Mouse (Mus musculus) right cerebral cortex, postnatal 10 days (tissue): Measurements from ENCODE around the gene Tufm.
"Not testable (repeated sequence)": the region's sequence is repeated elsewhere in the genome, so short reads cannot be mapped to it uniquely, and the experiment has no call there.

Experiments used
- DNase-seq, 2 experiments: peaks; one replicate each; pipeline ENCODE4 v3.0.0; 2021; ENCODE audit warnings: low spot score in 2 of 2

The Tufm gene

GRCm38 (mm10) chr7:126465246-126466030, 21.7 kb upstream of the Tufm start:
- no peak for DNase-seq

- DNase-seq, result no peak
Observed at GRCm38 (mm10) chr7:126466116-126466515, 21.0 kb upstream of the Tufm start.

- DNase-seq, result no peak
Observed at GRCm38 (mm10) chr7:126466707-126467106, 20.5 kb upstream of the Tufm start.

- DNase-seq, result no peak
Observed at GRCm38 (mm10) chr7:126467271-126467670, 19.9 kb upstream of the Tufm start.

- DNase-seq, result no peak
Observed at GRCm38 (mm10) chr7:126467834-126468627, 19.1 kb upstream of the Tufm start.

DNA sequence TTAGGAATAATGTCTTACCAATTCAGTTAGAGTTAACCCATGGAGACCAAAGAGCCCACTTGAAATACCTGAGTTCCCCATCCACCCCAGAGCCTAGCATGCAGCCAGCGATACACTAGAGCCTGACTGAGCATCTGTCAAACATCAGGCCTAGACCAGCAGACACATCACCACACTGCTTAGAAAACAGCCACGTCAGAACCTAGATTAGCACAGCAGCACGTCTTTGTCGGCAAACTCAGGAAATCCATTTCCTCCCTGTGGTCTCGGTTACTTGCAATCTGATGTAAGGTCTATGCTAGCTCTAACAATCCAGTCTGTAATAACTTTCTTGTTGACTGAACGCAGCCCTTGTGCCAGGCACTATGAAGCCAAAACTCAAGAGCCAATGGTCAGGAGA, 17.1 kb upstream of the Tufm start:
- no peak for DNase-seq

DNA sequence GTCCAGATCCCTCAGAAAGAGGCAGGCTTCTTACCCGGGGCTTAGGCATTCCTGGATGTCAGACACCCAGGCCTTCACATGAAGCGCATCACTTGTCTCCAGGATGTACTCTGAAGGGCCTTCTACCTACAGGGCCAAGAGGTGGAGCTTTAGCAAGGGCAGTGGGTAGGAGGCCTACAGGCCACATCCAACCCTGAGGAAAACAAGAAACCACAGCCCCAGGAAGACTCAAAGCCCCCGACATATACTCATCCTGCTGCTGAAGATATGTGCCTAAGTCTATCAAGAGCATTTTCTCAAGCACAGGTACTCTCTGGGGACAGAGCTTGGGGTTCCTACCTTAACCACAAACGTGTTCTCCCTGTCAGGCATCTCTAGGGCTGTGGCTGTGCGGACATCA, 15.8 kb upstream of the Tufm start:
- no peak for DNase-seq

DNA sequence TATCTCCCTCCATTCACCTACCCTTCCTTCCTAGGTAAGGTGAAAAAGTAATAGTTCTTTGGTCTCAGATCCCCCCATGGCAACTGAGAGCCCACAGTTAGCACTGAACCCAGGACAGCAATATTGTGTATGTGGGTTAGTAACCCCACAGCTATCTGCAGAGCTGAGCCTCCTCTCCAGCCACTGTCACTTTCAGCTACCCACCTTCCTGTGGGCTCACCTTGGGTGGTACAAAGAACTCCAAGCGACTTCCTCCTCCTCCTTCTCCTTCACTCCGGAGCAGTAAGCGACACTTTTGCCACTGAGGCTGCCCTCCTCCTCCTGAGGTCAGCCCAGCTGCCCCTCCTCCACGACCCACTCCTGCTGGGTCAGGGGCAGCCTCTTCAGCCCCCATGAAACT, 15.3 kb upstream of the Tufm start:
- DNase-seq, result no peak

DNA sequence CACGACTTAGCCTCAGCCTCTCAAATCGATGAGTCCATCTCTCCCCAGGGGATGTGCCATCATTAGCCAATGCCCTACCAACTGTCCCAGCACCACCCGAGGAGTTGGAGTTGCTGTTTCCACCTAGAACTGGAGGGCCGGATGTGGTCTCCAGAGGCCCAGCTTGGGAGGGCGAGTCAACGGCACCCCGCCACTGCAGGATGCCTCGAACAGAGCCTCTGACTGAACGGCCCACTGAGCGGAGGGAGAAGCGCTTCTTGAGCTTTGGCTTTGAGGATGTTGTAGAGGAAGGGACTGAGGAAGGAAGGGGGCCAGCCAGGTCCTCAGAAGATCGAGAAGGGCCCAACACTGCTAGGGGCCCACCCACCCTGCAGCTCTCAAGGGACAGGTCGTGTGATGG, 14.9 kb upstream of the Tufm start:
- no peak for DNase-seq

DNA sequence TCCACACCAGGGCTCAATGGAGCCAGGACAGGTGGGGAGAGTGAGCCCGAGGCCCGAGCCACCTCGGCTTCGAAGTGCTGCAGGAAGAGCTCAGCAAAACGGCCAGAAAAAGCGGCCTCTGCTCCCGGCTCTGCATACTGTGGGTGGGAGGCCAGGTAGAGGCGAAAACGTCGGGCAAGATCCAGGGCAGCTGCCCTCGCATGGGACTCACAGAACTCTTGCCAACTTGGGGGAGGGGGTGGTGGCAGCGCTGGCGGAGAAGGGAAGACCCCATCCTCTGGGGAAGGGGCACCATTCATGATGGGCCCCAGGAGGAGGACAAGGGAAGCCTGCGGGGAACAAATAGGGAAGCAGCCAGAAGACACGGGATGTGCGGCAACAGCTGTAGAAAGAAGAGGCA, 14.4 kb upstream of the Tufm start:
- DNase-seq, result no peak

- no peak for DNase-seq
Observed at GRCm38 (mm10) chr7:126473470-126474086, 13.6 kb upstream of the Tufm start.

- DNase-seq, result no peak
Observed at GRCm38 (mm10) chr7:126474486-126474955, 12.6 kb upstream of the Tufm start.

DNA sequence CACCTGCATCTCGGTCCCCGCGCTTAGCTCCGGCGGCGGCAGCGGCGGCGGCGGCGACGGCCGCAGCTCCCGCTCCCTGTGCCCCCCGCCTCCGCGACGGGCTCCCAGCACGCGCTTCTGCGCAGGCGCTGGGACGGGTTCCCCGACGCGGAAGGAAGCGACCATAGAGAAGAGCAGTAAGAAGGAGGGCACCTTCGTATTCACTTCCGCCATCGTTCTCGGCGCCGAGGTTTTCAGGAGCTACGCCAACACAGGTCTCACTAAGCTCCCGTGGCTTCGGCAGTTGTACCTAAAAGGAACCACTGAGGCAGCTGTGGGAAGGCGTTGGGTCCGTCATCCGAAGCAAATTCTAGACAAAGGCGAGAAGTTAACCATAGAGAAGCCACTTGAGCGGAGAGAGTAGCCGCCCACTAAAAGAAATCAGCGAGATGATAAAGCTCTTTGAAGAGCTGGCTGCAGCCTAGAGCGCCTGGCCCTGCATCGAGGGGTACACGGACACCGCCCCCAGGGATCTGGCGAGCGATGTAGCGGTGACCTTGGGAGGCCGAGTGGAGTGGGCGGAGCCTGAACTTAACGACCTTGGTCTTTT, 12.1 kb upstream of the Tufm start, which contains the start of gene Sh2b1:
Gene Sh2b1 (minus strand): TSS at position 432 of the 589 bp plus-strand sequence.
- DNase-seq, result peak; percentile 94 to 95

DNA sequence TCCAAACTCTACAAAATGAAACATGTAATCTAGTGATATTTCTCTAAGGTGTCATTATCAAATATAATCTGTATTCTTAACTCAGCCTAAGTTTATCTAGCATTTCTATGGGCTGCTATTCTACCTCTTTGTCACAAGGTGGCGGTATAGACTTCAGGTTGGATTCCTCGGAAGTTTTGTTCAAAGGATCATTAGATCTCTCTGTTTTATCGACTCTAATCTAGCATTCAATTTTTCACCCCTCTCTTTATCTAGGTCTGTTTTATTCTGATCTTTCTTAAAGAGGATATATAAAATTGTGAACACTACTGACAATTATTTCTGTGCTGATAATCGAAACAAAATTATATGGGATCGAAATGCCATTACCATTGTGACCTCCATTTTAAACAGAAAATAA, 5.5 kb upstream of the Tufm start:
- DNase-seq, result no peak

DNA sequence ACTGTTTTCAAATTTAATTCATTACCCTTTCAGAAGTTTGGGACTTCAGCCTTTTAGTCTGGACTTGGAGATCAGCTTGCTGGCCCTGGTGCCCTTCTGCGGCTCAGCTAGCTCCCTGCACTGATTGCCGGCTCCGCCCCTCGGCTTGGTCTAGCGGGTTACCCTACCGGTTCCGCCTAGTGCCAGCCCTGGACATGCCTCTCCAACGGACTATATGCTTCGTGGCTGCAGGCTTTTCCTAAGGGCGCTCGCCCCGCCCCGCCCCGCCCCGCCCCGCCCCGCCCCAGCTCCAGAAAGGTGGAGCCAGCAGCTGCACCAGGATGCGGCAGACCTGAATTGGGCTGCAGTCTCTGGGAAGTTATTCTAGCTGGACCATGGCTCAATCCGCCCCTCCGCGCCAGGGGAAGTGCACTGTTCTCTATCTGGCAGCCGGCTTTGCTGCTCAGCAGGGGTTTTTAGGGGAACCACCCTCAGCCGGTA, 4.7 kb upstream of the Tufm start:
- DNase-seq, result peak in 1 of 2 experiments; percentile 79

DNA sequence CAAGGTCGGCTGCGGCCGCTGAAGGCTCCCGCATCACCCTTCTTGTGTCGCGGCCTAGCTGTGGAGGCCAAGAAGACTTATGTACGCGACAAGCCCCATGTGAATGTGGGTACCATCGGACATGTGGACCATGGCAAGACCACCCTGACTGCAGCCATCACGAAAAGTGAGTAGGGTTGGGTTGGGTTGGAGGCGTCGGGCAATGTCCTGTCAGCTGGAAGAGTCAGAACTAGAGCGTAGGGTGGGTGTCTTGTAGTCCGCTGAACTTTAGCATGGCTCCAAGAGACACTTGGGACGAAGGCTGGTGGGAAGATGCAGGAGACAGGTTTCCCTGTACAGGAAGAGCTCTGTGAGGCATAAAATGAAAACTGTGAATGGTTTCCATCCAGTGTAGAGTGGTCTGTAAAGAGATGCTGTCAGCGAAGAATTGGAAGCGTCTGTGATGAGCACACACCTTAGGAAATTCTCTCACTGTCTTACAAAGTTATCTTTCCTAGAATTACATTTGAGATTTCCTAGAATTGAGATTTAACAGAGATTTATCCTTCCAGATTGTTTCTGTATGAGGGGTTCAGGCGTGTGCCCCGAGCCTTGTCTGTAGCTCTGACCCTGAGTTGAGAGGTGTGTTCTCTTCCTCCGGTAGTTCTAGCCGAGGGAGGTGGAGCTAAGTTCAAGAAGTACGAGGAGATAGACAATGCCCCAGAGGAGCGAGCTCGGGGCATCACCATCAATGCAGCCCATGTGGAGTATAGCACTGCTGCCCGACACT, 640 bp downstream of the Tufm start:
- not testable (repeated sequence) for DNase-seq

GRCm38 (mm10) chr7:126491005-126491404, 3.8 kb downstream of the Tufm start:
- DNase-seq, result no peak

DNA sequence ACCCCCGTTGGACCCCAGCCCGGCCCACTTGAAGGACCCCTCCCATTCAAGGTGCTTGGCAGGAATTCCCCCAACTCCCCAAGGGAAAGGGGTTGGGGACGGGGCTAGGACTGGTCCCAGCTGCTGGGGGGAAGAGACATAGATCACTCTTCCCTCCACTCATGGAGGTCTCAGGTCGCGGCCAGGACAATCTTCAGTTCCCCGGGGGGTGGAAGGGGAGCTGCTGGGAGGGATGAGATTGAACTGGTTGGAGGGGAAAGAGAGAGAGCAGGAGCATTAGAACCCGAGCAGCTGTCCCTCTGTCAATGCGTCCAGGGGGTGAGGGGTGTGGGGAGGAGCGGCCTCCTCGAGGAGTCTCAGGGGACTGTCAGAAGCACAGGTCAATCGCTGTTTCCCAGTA, 4.8 kb downstream of the Tufm start:
- DNase-seq, result no peak

DNA sequence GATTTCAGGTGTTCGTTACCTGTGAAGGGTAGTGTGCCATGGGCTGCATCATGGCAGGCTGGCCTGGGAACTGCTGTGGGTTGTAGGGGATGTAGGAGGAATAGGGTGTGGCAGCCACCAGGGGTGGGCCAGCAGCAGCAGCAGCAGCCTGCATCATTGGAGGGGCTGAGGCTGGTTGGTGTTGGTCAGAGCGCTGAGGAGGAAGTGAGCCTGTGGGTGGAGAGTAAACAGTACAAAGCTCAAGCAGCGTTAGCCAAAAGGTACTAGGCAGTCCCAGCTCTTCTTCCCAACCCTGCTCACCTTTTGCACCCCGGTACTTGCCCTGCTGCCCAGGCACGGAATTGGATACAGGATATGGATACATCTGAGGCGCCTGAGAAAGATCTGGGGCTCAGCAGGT, 7.0 kb downstream of the Tufm start:
- no peak for DNase-seq

DNA sequence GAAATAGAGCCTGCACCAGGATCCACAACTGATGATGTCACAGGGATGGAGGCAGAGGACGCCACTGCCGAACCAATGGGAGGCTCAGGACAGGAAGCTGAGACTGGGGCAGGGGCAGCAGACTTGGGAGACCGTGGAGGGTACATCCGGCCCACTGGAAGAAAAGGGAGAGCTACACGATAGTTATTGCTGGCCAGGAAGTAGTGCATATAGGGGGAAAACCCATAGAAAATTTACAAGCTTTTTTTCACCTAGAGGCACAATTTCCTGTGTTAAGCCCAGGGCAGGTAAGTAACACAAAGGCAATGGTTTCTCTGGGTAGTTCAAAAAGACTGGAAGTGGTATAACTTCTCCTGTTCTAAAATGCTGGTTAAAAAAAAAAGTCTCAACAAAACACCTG, 9.3 kb downstream of the Tufm start:
- no peak for DNase-seq

DNA sequence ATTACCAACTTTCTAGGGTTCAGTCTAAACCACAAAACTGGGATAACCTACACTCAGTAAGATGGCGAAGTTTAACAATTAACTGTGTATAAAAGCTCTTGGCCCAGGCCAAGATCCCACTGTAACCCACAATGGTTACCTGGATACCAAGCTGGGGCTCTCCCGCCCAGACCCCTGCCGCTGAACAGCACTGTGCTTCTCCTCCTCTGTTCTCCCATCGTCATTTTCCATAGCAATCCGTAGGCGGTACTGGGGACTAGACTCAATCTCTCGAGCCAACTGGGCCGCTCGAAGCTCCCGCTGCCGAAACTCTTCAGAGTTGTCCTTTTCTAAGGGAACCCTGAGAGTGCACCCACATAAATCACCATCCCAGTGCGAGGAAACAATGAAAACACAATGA, 10.8 kb downstream of the Tufm start:
- DNase-seq, result no peak
